Mouse (Mus musculus): ENCODE measurements around the gene Znrf2. TPM values are rescaled to one million over a fixed set of nuclear protein-coding genes. Genes with fewer than 3 reads are reported as not detected.

Znrf2 gene
- polyA plus RNA-seq, 1 experiment from 2014 or later, result 6.0 TPM

GRCm38 (mm10) chr6:54794372-54794771, 22.3 kb upstream of the Znrf2 start:
- H3K27ac ChIP-seq (ENCODE audit: low read length), result no peak overlapping the region
- H3K9me3 ChIP-seq (ENCODE audit: control insufficient read depth, low read depth, low read length), result no peaks in the 10 kb centered on the region
- ATAC-seq (ENCODE audit: insufficient number of reproducible peaks, insufficient read depth, low FRiP score, low read depth), result no peak
- no peaks in the 10 kb centered on the region for H3K4me1 ChIP-seq (ENCODE audit: control insufficient read depth, insufficient read depth, low read length)
- H3K9ac ChIP-seq (replicated peaks; ENCODE audit: low read depth, low read length), result no peak overlapping the region
- no peak overlapping the region for H3K4me3 ChIP-seq (ENCODE audit: low read depth, low read length)
- no peaks in the 10 kb centered on the region for H3K36me3 ChIP-seq (ENCODE audit: control insufficient read depth, insufficient read depth, low read length)
- no peaks in the 10 kb centered on the region for H3K27me3 ChIP-seq (ENCODE audit: control insufficient read depth, insufficient read depth, low read length)
- 64% methylated on average over 2 of the region's 2 CpGs for WGBS
- no peak overlapping the region for H3K4me2 ChIP-seq (replicated peaks; ENCODE audit: low read depth, low read length)

DNA sequence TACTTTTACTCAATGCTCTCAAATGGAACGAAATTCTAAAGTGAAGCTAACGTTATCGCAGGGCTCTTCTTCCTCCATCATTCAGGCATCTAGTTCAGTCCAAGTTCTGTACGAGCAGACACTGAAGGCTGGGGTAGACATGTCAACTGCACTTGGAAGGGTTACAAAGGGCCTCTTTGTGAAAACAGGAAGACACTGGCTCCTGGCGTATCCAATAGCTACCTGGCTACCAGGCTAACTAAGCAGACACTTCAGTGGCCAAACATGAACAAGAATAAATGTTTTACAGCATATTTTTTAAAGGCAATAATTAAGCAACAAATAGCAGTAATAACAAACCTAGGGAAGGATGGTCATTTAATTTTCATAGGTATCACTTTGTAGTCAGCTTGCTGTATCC, 21.7 kb upstream of the Znrf2 start:
- Histone ChIP-seq H3K4me2 (replicated peaks; ENCODE audit: low read depth, low read length) (no peak overlapping the region), H3K36me3 (ENCODE audit: control insufficient read depth, insufficient read depth, low read length) (no peaks in the 10 kb centered on the region), H3K4me1 (ENCODE audit: control insufficient read depth, insufficient read depth, low read length) (no peaks in the 10 kb centered on the region), H3K27me3 (ENCODE audit: control insufficient read depth, insufficient read depth, low read length) (no peaks in the 10 kb centered on the region), H3K9me3 (ENCODE audit: control insufficient read depth, low read depth, low read length) (no peaks in the 10 kb centered on the region), H3K9ac (replicated peaks; ENCODE audit: low read depth, low read length) (no peak overlapping the region), H3K27ac (ENCODE audit: low read length) (no peak overlapping the region), H3K4me3 (ENCODE audit: low read depth, low read length) (no peak overlapping the region)
- no peak for ATAC-seq (ENCODE audit: insufficient number of reproducible peaks, insufficient read depth, low FRiP score, low read depth)
- 77% methylated on average over 5 of the region's 5 CpGs for WGBS

DNA sequence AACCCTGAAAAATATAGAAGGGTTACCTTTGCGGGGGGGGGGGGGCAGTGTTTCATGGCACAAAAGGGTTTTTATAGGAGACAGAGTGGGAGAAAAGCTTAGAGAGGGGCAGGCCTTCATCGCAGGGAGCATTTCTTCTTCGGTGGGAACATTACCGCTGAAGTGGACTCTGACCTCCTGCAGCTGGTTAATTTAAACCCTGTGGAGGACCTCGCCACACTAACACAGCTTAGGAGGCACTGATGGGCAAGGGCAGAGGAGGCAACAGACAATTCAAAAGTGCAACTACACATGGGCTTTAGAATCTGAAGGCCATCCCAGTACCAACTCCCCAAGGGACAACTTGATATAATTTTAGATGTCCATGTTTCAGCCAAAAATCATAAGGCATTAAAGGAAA, 20.7 kb upstream of the Znrf2 start:
- H3K9me3 ChIP-seq (ENCODE audit: control insufficient read depth, low read depth, low read length), result no peaks in the 10 kb centered on the region

GRCm38 (mm10) chr6:54802348-54802747, 14.4 kb upstream of the Znrf2 start:
- H3K4me1 ChIP-seq (ENCODE audit: control insufficient read depth, insufficient read depth, low read length), result 0 out of 2 replicates have a peak, but pooled peaks cover 5% of the 10 kb centered on the region
- H3K27ac ChIP-seq (ENCODE audit: low read length), result no peak overlapping the region; the same call in 1 of the 2 replicates
- H3K9ac ChIP-seq (replicated peaks; ENCODE audit: low read depth, low read length), result no peak overlapping the region
- no peak overlapping the region for H3K4me3 ChIP-seq (ENCODE audit: low read depth, low read length)
- no peaks in the 10 kb centered on the region for H3K27me3 ChIP-seq (ENCODE audit: control insufficient read depth, insufficient read depth, low read length)
- no peaks in the 10 kb centered on the region for H3K9me3 ChIP-seq (ENCODE audit: control insufficient read depth, low read depth, low read length)
- no peaks in the 10 kb centered on the region for H3K36me3 ChIP-seq (ENCODE audit: control insufficient read depth, insufficient read depth, low read length)
- H3K4me2 ChIP-seq (replicated peaks; ENCODE audit: low read depth, low read length), result no peak overlapping the region
- 0 out of 2 replicates have a peak, but pooled peaks have one; percentile 28 for ATAC-seq (ENCODE audit: insufficient number of reproducible peaks, insufficient read depth, low FRiP score, low read depth)
- WGBS, result 40% methylated on average over 8 of the region's 8 CpGs

More for the DNA sequence above, 20.7 kb upstream of the Znrf2 start:
- 62% methylated on average over 5 of the region's 5 CpGs for WGBS
- ATAC-seq (ENCODE audit: insufficient number of reproducible peaks, insufficient read depth, low FRiP score, low read depth), result no peak
- H3K4me2 ChIP-seq (replicated peaks; ENCODE audit: low read depth, low read length), result no peak overlapping the region
- H3K27me3 ChIP-seq (ENCODE audit: control insufficient read depth, insufficient read depth, low read length), result no peaks in the 10 kb centered on the region
- H3K27ac ChIP-seq (ENCODE audit: low read length), result no peak overlapping the region
- H3K36me3 ChIP-seq (ENCODE audit: control insufficient read depth, insufficient read depth, low read length), result no peaks in the 10 kb centered on the region
- no peak overlapping the region for H3K9ac ChIP-seq (replicated peaks; ENCODE audit: low read depth, low read length)
- H3K4me3 ChIP-seq (ENCODE audit: low read depth, low read length), result no peak overlapping the region
- H3K4me1 ChIP-seq (ENCODE audit: control insufficient read depth, insufficient read depth, low read length), result no peaks in the 10 kb centered on the region

- Histone ChIP-seq H3K27ac (ENCODE audit: low read length) (0 out of 2 replicates have a peak overlapping the region, but pooled peaks have one; percentile 7), H3K4me1 (ENCODE audit: control insufficient read depth, insufficient read depth, low read length) (0 out of 2 replicates have a peak, but pooled peaks cover 5% of the 10 kb centered on the region), H3K36me3 (ENCODE audit: control insufficient read depth, insufficient read depth, low read length) (no peaks in the 10 kb centered on the region), H3K4me3 (ENCODE audit: low read depth, low read length) (no peak overlapping the region), H3K27me3 (ENCODE audit: control insufficient read depth, insufficient read depth, low read length) (no peaks in the 10 kb centered on the region), H3K9me3 (ENCODE audit: control insufficient read depth, low read depth, low read length) (no peaks in the 10 kb centered on the region), H3K9ac (replicated peaks; ENCODE audit: low read depth, low read length) (no peak overlapping the region), H3K4me2 (replicated peaks; ENCODE audit: low read depth, low read length) (no peak overlapping the region)
- no peak for ATAC-seq (ENCODE audit: insufficient number of reproducible peaks, insufficient read depth, low FRiP score, low read depth)
- WGBS, result 29% methylated on average over 18 of the region's 18 CpGs
Observed at GRCm38 (mm10) chr6:54804066-54804864, 12.5 kb upstream of the Znrf2 start.

DNA sequence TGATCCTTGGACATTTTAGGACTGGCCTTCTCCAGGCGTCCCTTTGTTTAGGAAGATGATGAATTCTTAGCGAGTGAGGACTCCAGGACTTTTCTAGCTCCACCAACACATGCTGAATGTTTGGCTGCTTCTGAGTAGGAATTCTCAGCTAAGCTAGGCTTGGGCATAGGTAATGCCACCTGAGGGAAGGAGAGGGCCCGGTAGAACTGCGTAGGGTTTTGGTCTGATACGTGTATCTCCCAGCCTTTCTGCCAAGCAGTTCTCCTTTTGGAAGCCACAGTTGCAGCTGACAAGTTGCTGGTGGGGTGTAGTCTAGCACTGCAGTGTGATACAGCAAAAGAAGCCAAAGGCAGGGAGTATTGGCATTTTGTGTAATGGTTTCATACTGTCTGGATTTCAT, 10.9 kb upstream of the Znrf2 start:
- H3K9ac ChIP-seq (replicated peaks; ENCODE audit: low read depth, low read length), result no peak overlapping the region
- H3K27ac ChIP-seq (ENCODE audit: low read length), result no peak overlapping the region
- no peak overlapping the region for H3K4me2 ChIP-seq (replicated peaks; ENCODE audit: low read depth, low read length)
- no peaks in the 10 kb centered on the region for H3K36me3 ChIP-seq (ENCODE audit: control insufficient read depth, insufficient read depth, low read length)
- no peak overlapping the region for H3K4me3 ChIP-seq (ENCODE audit: low read depth, low read length)
- H3K9me3 ChIP-seq (ENCODE audit: control insufficient read depth, low read depth, low read length), result no peaks in the 10 kb centered on the region
- WGBS, result 86% methylated on average over 5 of the region's 5 CpGs
- no peak for ATAC-seq (ENCODE audit: insufficient number of reproducible peaks, insufficient read depth, low FRiP score, low read depth)
- 0 out of 2 replicates have a peak, but pooled peaks cover 5% of the 10 kb centered on the region for H3K4me1 ChIP-seq (ENCODE audit: control insufficient read depth, insufficient read depth, low read length)
- no peaks in the 10 kb centered on the region for H3K27me3 ChIP-seq (ENCODE audit: control insufficient read depth, insufficient read depth, low read length)

- Histone ChIP-seq H3K9me3 (ENCODE audit: control insufficient read depth, low read depth, low read length) (no peaks in the 10 kb centered on the region), H3K4me1 (ENCODE audit: control insufficient read depth, insufficient read depth, low read length) (peaks cover 18% of the 10 kb centered on the region; the same call in 1 of the 2 replicates), H3K4me3 (ENCODE audit: low read depth, low read length) (no peak overlapping the region), H3K27me3 (ENCODE audit: control insufficient read depth, insufficient read depth, low read length) (no peaks in the 10 kb centered on the region), H3K27ac (ENCODE audit: low read length) (no peak overlapping the region), H3K9ac (replicated peaks; ENCODE audit: low read depth, low read length) (no peak overlapping the region), H3K4me2 (replicated peaks; ENCODE audit: low read depth, low read length) (no peak overlapping the region), H3K36me3 (ENCODE audit: control insufficient read depth, insufficient read depth, low read length) (no peaks in the 10 kb centered on the region)
- ATAC-seq (ENCODE audit: insufficient number of reproducible peaks, insufficient read depth, low FRiP score, low read depth), result no peak
- 65% methylated on average over 7 of the region's 7 CpGs for WGBS
Observed at GRCm38 (mm10) chr6:54809531-54810313, 7.0 kb upstream of the Znrf2 start.

DNA sequence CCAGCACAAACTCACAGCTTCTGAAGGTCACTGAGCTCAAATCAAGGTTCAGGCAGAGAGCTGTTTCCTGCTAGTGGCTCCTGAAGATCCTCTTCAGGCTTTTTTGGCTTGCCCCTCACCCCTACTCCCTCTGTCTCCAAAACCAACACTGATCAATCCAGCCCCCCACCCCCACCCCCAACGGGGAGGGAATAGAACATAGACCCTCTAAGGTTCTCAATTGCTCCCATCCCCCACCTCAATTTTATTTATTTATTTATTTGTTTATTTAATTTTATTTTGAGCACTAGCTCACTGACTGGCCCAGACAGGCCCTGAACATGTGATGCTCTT, 6.4 kb upstream of the Znrf2 start:
- H3K9me3 ChIP-seq (ENCODE audit: control insufficient read depth, low read depth, low read length), result no peaks in the 10 kb centered on the region
- H3K36me3 ChIP-seq (ENCODE audit: control insufficient read depth, insufficient read depth, low read length), result no peaks in the 10 kb centered on the region
- no peaks in the 10 kb centered on the region for H3K27me3 ChIP-seq (ENCODE audit: control insufficient read depth, insufficient read depth, low read length)
- 82% methylated on average over 1 of the region's 1 CpGs for WGBS
- no peak overlapping the region for H3K4me3 ChIP-seq (ENCODE audit: low read depth, low read length)
- H3K4me1 ChIP-seq (ENCODE audit: control insufficient read depth, insufficient read depth, low read length), result peaks cover 18% of the 10 kb centered on the region; the same call in 1 of the 2 replicates
- H3K4me2 ChIP-seq (replicated peaks; ENCODE audit: low read depth, low read length), result no peak overlapping the region
- H3K27ac ChIP-seq (ENCODE audit: low read length), result no peak overlapping the region
- H3K9ac ChIP-seq (replicated peaks; ENCODE audit: low read depth, low read length), result no peak overlapping the region
- no peak for ATAC-seq (ENCODE audit: insufficient number of reproducible peaks, insufficient read depth, low FRiP score, low read depth)

Data from stomach, embryonic 14.5 days (tissue).